Mouse (Mus musculus) lung, embryonic 14.5 days (tissue): ENCODE measurements around the gene Vwa8. TPM values are rescaled to one million over a fixed set of nuclear protein-coding genes. Genes with fewer than 3 reads are reported as not detected.

Experiments used
- ATAC-seq: fragments of 200-750 bp; cut with Nextera tagmentation; 2 replicates; pipeline ENCODE4 v1.8.0; 2017; ENCODE audit warnings: mild to moderate bottlenecking, moderate TSS enrichment, moderate library complexity; ENCODE audit not compliant: insufficient read depth
- DNase-seq: peaks from one replicate; pipeline ENCODE4 v3.0.0-alpha.2; 2015
- H3K27ac ChIP-seq: fragments of 300-500 bp; sonication (generic); 2 replicates; pipeline ENCODE4 v1.5.1; 2014; ENCODE audit warnings: low read depth, mild to moderate bottlenecking, moderate library complexity
- H3K27me3 ChIP-seq: fragments of 300-500 bp; sonication (generic); 2 replicates; pipeline ENCODE4 v1.6.1; 2014; ENCODE audit warnings: low read length, control low read depth; ENCODE audit not compliant: insufficient read depth
- H3K36me3 ChIP-seq: fragments of 300-500 bp; sonication (generic); 2 replicates; pipeline ENCODE4 v1.6.1; 2014; ENCODE audit warnings: control low read depth; ENCODE audit not compliant: insufficient read depth
- H3K4me1 ChIP-seq: fragments of 300-500 bp; sonication (generic); 2 replicates; pipeline ENCODE4 v1.6.1; 2014; ENCODE audit warnings: antibody characterized with exemption, control low read depth; ENCODE audit not compliant: insufficient read depth
- H3K4me2 ChIP-seq: fragments of 300-500 bp; sonication (generic); 2 replicates; pipeline ENCODE4 v1.6.1; 2014; ENCODE audit warnings: mild to moderate bottlenecking
- H3K4me3 ChIP-seq: fragments of 300-500 bp; sonication (generic); 2 replicates; pipeline ENCODE4 v1.5.1; 2014; ENCODE audit warnings: low read depth, low read length
- H3K9ac ChIP-seq: fragments of 300-500 bp; sonication (generic); 2 replicates; pipeline ENCODE4 v1.6.1; 2014
- H3K9me3 ChIP-seq: fragments of 300-500 bp; sonication (generic); 2 replicates; pipeline ENCODE4 v1.6.1; 2016; ENCODE audit warnings: low read depth, low read length, control low read depth
- CTCF ChIP-seq: IDR thresholded peaks from 2 replicates; pipeline ENCODE4 v1.5.1; 2016; ENCODE audit warnings: antibody characterized with exemption, low read depth
- WGBS: fragments of 180-500 bp; shearing (Covaris S2); extraction: QIAGEN DNeasy Blood & Tissue Kit; methylation state at CpG from one replicate; pipeline ENCODE4 v1.1.7; 2014; 5-methylcytosine and 5-hydroxymethylcytosine counted together
- polyA plus RNA-seq: library from polyadenylated mRNA; unstranded; fragments of >200 nt; fragmentation: Nextera tagmentation; extraction: Ambion mirVana; gene quantifications from 2 replicates; pipeline ENCODE4 v1.2.1, GENCODE M21; 2014

The Vwa8 gene
- polyA plus RNA-seq, 1 experiment from 2014 or later = 12.5 TPM

DNA sequence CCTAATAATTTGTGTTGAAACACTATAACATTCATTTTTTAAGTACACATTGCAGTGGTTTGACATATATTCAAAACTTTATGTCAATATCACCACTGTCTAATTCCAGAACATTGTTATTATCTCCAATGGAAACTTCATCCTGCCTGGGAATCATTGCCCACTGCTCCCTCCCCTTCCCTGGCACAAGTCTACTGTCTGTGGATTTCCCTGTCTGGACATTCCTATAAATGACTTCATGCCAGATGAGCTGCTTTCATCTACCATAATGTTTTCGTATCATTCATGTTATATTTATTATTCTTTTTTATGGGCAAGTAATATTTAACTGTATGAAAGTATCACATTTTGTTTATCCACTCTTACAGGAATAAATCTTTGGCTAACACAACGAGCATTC lies 367.5 kb downstream of the Vwa8 start:
- no peaks in the 10 kb centered on the region for H3K9me3 ChIP-seq
- 46% methylated on average over 2 of the region's 2 CpGs for WGBS
- H3K27ac ChIP-seq = no peak overlapping the region
- no peak for TF ChIP-seq CTCF
- DNase-seq (no peak), ATAC-seq (peak; percentile 44; the same call in 1 of the 2 replicates)
- H3K9ac ChIP-seq = no peak overlapping the region
- no peaks in the 10 kb centered on the region for H3K27me3 ChIP-seq
- no peak overlapping the region for H3K4me2 ChIP-seq
- H3K4me3 ChIP-seq = no peak overlapping the region
- no peaks in the 10 kb centered on the region for H3K4me1 ChIP-seq
- H3K36me3 ChIP-seq = no peaks in the 10 kb centered on the region

DNA sequence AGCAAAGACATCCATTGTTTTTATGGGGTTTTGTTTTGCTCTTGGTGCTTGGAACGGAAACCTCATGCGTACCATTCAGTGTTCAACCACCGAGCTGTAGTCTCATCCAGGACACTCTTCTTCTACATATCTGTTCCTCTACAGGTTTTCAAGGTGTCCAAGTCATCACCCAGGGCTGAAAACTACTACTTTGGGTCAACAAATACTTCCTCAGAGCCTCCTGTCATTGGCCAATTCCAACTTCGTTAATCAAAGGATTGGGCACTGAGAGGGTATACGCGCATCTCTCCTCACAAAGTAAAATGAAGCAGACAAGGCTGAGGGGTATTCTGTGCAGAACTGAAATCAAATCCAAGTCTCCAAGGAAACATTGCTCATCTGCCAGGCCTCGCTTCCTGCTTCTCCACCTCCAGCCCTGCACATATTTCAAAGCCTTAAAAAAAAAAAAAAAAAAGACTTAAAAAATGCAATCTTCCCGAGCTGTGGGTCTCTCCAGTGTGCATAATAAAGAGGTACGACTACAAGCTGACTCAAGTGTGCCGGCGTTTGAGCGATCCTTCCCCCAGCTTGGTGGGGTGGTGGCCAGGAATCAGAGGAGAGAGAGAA lies 374.7 kb downstream of the Vwa8 start:
- no peaks in the 10 kb centered on the region for H3K36me3 ChIP-seq
- no peak overlapping the region for H3K9ac ChIP-seq
- TF ChIP-seq CTCF = no peak
- 79% methylated on average over 12 of the region's 12 CpGs for whole genome bisulfite sequencing
- H3K27ac ChIP-seq = no peak overlapping the region
- no peak for ATAC-seq
- no peak overlapping the region for H3K4me2 ChIP-seq
- H3K27me3 ChIP-seq = no peaks in the 10 kb centered on the region
- no peak overlapping the region for H3K4me3 ChIP-seq
- H3K9me3 ChIP-seq = no peaks in the 10 kb centered on the region
- DNase-seq = no peak
- 0 out of 2 replicates have a peak, but pooled peaks cover 4% of the 10 kb centered on the region for H3K4me1 ChIP-seq

DNA sequence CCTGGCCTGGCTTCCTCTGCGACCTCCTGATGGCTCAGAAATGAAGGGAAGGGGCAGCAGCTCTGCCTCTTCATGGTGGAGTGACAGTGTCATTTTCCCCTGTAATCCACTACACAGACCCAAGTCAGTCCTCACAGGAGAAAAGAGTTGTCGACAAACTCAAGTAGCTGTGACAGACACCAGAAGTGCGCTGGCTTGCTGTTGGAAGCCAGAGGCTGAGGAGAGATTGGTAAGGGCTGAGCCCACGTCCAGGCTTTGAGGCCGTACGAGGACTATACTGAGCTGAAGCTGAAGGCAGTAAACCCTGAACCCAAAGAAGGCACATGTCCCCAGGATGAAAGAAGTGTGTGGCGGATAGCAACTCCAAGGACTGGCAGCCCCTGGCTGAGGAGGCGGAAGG lies 376.6 kb downstream of the Vwa8 start:
- no peaks in the 10 kb centered on the region for H3K36me3 ChIP-seq
- TF ChIP-seq CTCF = no peak
- H3K27me3 ChIP-seq = no peaks in the 10 kb centered on the region
- no peak overlapping the region for H3K4me3 ChIP-seq
- DNase-seq = no peak
- H3K9me3 ChIP-seq = no peaks in the 10 kb centered on the region
- no peak overlapping the region for H3K9ac ChIP-seq
- 65% methylated on average over 8 of the region's 8 CpGs for WGBS
- H3K27ac ChIP-seq = no peak overlapping the region
- no peak for ATAC-seq
- H3K4me1 ChIP-seq = 0 out of 2 replicates have a peak, but pooled peaks cover 9% of the 10 kb centered on the region
- H3K4me2 ChIP-seq = no peak overlapping the region

DNA sequence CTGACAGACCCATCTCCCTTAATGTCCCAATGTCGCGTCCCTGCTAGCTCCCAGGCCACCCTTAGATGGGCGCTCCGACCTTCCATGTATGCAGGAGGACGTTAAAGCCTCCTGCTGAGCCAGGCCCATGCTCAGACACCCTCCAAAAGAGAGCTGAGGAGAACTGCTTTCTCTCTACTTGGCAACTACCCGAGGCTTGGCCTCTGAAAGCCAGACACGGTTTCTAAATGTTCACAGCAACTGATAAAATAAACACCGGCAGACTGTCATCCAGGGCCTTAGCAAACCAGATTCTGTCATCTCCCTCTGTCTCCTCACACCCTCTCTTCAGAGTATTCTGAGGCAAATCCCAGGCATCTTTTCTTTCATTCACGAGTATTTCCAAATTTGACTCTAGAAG lies 377.2 kb downstream of the Vwa8 start:
- no peaks in the 10 kb centered on the region for H3K27me3 ChIP-seq
- no peak overlapping the region for H3K4me3 ChIP-seq
- H3K4me2 ChIP-seq = no peak overlapping the region
- DNase-seq = peak; percentile 55
- no peaks in the 10 kb centered on the region for H3K9me3 ChIP-seq
- peak; percentile 43; the same call in 1 of the 2 replicates for ATAC-seq
- H3K36me3 ChIP-seq = no peaks in the 10 kb centered on the region
- no peak overlapping the region for H3K9ac ChIP-seq
- 39% methylated on average over 9 of the region's 9 CpGs for WGBS
- no peak overlapping the region for H3K27ac ChIP-seq
- TF ChIP-seq CTCF = no peak
- H3K4me1 ChIP-seq = 0 out of 2 replicates have a peak, but pooled peaks cover 9% of the 10 kb centered on the region

DNA sequence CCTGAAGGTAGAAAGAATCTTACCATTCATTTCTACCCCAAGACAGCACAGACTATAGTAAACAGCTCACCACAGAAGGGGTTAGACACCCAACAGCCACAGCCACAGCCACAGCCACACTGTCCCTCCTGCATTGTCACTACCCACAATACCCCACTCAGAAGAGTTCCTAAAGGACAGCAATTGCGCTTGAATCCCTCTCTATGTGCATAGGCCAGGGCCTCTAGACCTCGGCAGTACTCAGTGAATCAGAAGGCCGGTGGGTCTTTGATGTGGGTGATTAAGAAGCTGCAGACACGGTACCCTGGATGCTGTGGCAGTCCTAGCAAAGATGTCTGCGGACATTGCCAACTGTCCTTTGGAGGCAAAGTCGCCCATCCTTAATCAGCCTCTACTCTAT lies 377.9 kb downstream of the Vwa8 start:
- WGBS = 74% methylated on average over 6 of the region's 6 CpGs
- no peaks in the 10 kb centered on the region for H3K36me3 ChIP-seq
- TF ChIP-seq CTCF = no peak
- H3K9ac ChIP-seq = no peak overlapping the region
- 0 out of 2 replicates have a peak, but pooled peaks cover 9% of the 10 kb centered on the region for H3K4me1 ChIP-seq
- H3K27ac ChIP-seq = no peak overlapping the region
- DNase-seq (no peak), ATAC-seq (no peak)
- no peaks in the 10 kb centered on the region for H3K27me3 ChIP-seq
- no peaks in the 10 kb centered on the region for H3K9me3 ChIP-seq
- no peak overlapping the region for H3K4me2 ChIP-seq
- H3K4me3 ChIP-seq = no peak overlapping the region

DNA sequence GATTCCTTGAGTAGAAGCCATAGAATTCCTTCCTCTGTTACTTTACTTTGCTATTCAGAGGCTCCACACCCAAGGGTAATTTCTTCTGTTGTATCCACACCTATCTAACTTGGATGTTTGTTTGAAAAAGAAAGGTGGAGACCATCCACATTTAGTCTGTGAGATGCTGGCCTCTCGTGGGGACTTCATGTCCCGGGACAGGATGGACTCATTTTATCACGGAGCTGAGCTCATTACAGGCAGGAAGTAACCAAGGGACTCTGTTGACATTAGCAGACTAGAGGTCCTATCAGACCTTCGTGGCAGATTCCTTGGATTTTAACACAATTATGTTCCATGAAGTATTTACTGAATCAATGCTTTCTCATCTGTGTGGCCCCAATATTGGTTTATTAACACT lies 379.1 kb downstream of the Vwa8 start:
- Histone ChIP-seq H3K4me2 (no peak overlapping the region), H3K4me1 (0 out of 2 replicates have a peak, but pooled peaks cover 9% of the 10 kb centered on the region), H3K9me3 (no peaks in the 10 kb centered on the region), H3K4me3 (no peak overlapping the region), H3K27ac (0 out of 2 replicates have a peak overlapping the region, but pooled peaks have one; percentile 24), H3K27me3 (no peaks in the 10 kb centered on the region), H3K9ac (no peak overlapping the region), H3K36me3 (no peaks in the 10 kb centered on the region)
- no peak for TF ChIP-seq CTCF
- DNase-seq = no peak
- WGBS = 12% methylated on average over 4 of the region's 4 CpGs
- ATAC-seq = no peak

DNA sequence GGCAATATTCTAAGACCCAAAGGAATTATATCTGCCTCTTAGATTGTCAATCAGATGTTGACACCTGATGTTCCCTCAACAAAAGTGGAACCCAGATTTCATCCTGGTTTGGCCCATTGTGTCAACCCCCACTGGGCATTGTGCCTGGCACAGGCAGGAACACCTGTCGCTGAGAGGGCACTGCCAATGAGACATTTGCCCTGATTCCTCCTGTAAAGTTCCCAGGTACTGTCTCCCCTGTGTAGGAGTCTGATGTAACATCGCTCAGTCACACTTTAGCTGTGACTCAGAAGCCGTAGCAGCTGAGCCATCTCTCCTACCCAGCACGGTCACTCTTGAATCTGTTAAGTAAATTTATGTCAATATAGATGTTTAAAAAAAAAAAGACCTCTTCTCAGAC lies 382.8 kb downstream of the Vwa8 start:
- no peak for TF ChIP-seq CTCF
- ATAC-seq = no peak

DNA sequence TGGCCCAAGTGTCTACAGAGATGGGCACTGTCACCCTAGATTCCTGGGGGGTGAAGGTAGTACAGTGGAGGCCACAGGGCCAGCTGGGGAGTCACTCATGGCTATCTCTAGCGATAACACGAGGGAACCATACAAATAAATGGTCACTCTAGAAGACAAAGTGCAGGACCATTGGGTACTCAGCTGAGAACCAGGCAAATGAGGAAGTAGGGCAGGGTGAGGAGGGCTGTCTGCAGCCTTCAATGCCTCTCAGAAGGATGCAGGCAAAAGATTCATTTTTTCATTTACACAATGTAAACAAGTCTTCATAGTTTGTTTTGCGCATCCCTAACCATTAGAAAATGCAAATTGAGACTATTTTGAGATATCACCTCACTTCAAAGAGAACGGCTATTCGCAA lies 384.8 kb downstream of the Vwa8 start:
- Histone ChIP-seq H3K36me3 (no peaks in the 10 kb centered on the region), H3K27ac (no peak overlapping the region), H3K4me3 (no peak overlapping the region), H3K4me1 (0 out of 2 replicates have a peak, but pooled peaks cover 5% of the 10 kb centered on the region), H3K9me3 (no peaks in the 10 kb centered on the region), H3K4me2 (no peak overlapping the region), H3K9ac (no peak overlapping the region), H3K27me3 (no peaks in the 10 kb centered on the region)
- ATAC-seq (no peak), DNase-seq (no peak)
- no peak for TF ChIP-seq CTCF
- WGBS = 68% methylated on average over 5 of the region's 5 CpGs

More for the DNA sequence above, 382.8 kb downstream of the Vwa8 start:
- Histone ChIP-seq H3K9ac (no peak overlapping the region), H3K9me3 (no peaks in the 10 kb centered on the region), H3K4me3 (no peak overlapping the region), H3K36me3 (no peaks in the 10 kb centered on the region), H3K4me2 (no peak overlapping the region), H3K4me1 (0 out of 2 replicates have a peak, but pooled peaks cover 5% of the 10 kb centered on the region), H3K27ac (no peak overlapping the region), H3K27me3 (no peaks in the 10 kb centered on the region)
- WGBS = 61% methylated on average over 4 of the region's 4 CpGs
- DNase-seq = no peak
